Mouse (Mus musculus): Measurements from ENCODE around the gene Igbp1b. TPM values are rescaled to one million over a fixed set of nuclear protein-coding genes. Genes with fewer than 3 reads are reported as not detected.

Gene Igbp1b
- not detected in 2 replicates for polyA plus RNA-seq (2015; fragmentation: Nextera tagmentation; extraction: Ambion mirVana)

DNA sequence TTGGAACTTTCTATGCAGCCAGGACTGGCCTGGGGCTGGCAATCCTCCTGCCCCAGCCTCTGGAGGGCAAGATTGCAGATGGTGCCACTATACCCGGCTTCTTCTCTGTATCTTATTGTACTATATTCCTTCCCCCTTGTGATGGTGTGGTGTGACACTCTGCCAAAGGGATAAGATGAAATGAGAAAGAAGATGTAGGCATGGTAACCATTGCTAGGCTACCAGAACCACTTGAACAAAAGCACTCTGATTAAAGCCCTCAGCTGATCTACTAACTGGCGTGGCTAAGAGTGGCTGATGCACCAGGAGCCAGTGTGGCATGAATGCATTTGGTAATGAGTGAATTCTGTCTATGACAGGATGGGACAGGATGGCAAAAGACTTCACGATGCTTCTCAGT, at the start of gene Igbp1b:
Igbp1b (minus strand) TSS at position 29 of the 400 bp plus-strand sequence.

Other genes starting within 250 kb of the Igbp1b start
- gene Lmo3, start 76.6 kb downstream of the Igbp1b start, polyA plus RNA-seq (2015; fragmentation: Nextera tagmentation; extraction: Ambion mirVana) = not detected in 2 replicates

All from spleen, postnatal 0 days (tissue).